Mouse (Mus musculus) right cerebral cortex, postnatal 14 days (tissue): ENCODE results near the gene Lrrk1.

Source experiments
- DNase-seq: peaks from one replicate; pipeline ENCODE4 v3.0.0; 2022

The Lrrk1 gene

GRCm38 (mm10) chr7:66387813-66388521, at the start of gene Lrrk1:
Gene Lrrk1, minus strand, starts transcription at chr7:66388350.
- peak; percentile 29 for DNase-seq

- peak; percentile 71 for DNase-seq
These were observed 46.3 kb upstream of the Lrrk1 start for GRCm38 (mm10) chr7:66434453-66434935.

DNA sequence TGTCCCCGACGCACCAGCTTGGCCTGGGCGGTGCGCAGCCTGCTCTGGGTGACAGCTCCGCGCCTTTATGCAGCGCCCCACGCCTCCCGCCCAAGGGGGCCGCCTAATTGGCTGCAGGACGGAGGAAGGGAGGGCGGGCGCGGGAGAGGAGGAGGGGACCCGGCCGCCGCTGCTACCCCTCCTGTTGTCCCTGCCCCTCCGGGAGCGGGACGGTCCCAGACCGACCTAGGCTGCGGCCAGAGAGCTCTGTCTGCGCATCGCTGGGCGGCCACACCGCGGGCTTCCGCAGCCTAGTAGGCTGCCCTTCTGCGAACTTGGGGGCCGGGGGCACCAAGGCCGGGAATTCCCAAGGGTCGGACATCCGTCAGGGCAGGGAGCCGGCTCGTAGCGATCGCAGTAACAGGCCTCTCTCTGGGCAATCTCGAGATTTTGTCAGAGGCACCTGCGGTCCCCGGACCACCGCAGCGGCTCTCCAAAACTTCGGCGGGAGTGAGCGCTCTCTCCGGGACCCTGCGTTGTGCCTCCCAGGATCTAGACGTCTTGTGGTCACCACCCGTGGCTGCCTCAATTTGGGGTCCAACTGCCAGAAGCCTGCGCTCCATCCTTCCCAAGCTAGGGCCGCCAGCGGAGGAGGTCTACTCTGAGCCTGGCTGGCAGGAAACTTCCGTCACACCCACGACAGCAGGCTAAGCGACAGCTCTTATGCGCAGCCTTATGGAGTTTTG, 39.4 kb upstream of the Lrrk1 start, which contains the start of gene Aldh1a3:
Gene Aldh1a3, minus strand, starts transcription at position 81 of the 725 bp plus-strand sequence.
- no peak for DNase-seq

DNA sequence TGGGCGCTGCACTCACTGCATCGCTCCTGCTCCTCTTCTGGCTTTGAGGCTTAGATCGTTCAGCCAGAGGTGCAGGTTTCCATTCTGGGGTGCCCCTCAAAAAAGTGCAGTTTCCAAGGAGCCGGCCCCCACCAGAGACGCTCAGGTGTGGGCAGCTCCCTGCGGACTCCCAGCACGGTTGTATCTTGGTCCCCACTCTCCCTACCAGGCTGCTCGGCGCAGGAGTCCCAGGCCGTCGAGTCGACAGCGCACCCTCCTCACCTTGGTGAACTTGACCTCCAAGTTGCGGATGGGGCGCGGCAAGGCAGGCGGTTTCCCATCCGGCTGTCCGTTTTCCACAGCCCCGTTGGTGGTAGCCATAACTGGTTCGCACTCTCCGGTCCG, 38.9 kb upstream of the Lrrk1 start:
- DNase-seq, result no peak

GRCm38 (mm10) chr7:66421903-66422302, 33.8 kb upstream of the Lrrk1 start:
- DNase-seq, result no peak

GRCm38 (mm10) chr7:66418981-66419380, 30.8 kb upstream of the Lrrk1 start:
- DNase-seq, result no peak

- no peak for DNase-seq
These were observed 28.7 kb upstream of the Lrrk1 start for GRCm38 (mm10) chr7:66416829-66417228.

DNA sequence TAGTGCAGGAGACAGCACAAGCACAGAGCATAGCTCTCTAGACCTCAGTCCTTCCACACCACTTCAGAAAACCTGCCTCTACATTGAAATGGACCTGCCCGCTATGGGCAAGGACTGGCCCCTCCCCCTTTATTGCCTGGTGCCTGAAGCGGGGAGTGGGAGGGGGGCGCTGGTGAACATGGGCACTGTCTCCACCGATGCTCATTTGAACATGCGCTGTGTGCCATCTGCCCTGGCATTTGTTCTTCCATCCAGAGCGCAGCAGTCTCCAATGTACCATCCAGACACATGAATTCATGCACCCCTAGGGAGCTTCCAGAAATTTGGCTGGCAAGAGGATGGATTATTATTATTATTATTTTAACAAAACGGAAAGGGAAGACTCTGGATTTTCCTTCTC, 24.9 kb upstream of the Lrrk1 start:
- no peak for DNase-seq

GRCm38 (mm10) chr7:66409433-66409832, 21.3 kb upstream of the Lrrk1 start:
- DNase-seq, result peak; percentile 42

DNA sequence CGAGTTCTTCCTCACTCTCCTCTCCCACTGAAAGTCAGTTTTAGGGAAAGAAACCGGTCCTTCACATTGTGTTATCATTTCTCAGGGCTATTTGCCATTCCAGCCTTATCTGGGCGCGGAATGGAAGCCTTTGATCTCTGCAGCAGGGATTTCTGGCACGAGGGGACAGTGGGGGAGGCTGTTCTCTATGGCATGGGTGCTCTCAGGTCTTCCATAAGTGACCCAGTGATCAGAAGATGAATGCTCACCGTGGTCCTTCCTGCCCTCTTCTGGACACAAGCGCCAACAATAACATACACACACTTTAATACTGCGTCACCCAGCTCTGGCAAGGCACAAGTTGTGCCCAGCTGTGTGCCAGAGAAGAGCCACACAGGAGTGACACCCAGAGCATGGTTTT, 18.8 kb upstream of the Lrrk1 start:
- DNase-seq, result no peak

DNA sequence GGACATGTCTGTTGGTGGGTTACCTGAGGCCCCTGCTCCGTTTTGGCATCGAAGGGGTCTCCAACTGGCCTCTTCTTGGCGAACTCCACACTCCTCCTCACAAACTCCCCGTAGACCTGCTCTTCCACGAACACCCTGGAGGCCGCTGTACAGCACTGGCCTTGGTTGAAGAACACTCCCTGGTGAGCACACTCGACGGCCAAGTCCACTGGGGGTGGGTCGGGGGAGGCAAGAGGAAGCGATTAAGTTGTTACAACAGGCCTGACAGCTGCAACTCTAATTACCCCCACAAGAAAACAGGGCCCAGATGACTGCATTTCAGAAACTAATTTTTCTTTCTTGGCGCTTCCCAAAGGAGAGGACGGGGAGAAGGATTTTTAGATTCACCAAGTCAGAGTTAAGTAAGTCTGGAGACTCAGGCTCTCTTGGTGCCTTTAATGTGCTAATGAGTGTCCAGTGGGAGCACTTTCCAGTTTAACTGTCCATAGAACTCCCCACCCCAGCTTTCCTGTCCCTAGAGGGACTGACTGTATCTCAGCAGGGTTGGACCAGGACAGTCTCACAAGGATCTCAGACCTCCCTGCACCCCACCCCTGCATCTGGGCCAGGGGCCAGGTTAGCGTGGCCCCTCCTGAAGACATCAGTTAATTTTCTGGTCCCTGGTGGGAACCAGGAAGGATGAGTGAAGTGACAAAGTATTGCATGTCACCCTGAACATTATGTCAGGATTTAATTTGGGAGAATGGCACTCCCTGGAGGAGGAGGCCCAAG, 18.0 kb upstream of the Lrrk1 start:
- no peak for DNase-seq

- DNase-seq, result no peak
These were observed 17.4 kb upstream of the Lrrk1 start for GRCm38 (mm10) chr7:66405541-66405940.

GRCm38 (mm10) chr7:66404802-66405201, 16.7 kb upstream of the Lrrk1 start:
- no peak for DNase-seq

- no peak for DNase-seq
These were observed 16.0 kb upstream of the Lrrk1 start for GRCm38 (mm10) chr7:66404141-66404540.

DNA sequence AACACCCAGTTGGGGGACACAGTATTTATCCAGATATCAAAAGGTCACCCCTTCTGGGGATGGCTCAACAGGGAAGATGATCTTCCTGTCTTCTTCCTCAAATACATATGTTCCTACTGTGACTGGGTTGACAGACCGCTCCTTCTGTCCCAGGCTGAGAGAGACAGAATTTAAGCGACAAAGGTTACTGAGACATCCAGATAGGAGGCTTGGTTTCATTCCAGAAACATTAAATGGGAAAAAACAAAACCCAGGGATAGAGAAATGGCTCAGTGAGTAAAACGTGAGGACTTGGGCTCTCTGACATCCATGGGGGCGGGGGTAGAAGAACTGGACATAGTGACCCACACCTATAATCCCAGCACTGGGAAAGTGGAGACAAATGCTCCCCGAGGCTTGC, 14.7 kb upstream of the Lrrk1 start:
- no peak for DNase-seq

DNA sequence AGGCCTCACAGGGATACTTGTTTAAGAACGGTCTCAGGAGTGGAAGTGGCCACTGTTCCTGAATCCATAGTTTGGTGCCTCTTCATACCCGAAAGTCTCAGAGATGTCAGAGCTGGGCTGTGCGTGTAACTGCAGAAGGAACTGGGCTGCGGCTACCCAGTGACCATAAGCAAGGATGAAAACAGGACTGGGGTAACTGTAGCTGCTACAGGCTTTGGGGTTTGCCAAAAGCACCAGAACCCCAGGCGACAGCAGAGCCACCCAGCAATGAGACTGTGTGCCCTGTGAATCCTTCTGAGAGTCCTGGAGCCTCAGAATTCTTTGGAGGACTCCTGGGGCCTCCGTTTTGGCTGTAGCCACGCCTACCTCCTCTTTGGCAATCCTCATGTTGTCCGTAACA, 13.5 kb upstream of the Lrrk1 start:
- no peak for DNase-seq

DNA sequence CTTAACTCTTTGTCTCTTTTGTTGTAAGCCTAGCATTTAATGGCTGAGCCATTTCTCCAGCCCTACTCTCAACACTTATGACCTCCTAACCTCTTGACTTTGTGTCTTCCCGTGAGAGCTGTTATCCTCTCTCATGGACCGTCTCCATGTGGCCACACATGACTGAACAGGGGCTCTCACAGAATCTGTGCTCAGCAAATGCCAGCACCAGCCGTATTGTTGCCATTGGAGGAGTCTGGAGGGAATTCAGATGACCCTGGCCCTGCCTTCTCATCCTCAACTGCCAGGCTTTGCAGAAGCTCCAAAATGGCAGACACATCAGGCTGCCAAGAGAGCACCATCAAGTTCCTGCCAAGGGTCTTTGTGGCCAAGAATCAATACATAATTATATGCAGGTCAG, 9.1 kb upstream of the Lrrk1 start:
- no peak for DNase-seq

GRCm38 (mm10) chr7:66388621-66389532, 727 bp upstream of the Lrrk1 start:
- peak; percentile 49 for DNase-seq

GRCm38 (mm10) chr7:66387419-66387812, 734 bp downstream of the Lrrk1 start:
- no peak for DNase-seq

DNA sequence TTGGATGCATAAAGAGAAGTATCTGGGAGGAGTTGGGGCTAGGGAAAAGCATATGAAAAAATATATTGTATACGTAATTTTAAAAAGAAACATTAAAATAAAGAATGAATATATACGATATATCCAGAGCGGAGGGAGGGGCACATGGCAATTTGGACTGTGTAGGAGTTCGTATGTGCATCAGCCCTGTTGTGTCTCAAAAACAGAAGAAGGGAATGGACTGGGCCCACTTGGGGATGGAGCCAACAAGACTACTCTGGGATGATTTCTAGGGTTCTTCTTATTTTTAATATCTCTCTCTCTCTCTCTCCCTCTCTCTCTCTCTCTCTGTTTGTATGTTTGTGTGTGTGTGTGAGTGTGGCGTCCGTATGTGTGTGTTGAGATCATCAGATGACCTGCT, 1.7 kb downstream of the Lrrk1 start:
- no peak for DNase-seq

GRCm38 (mm10) chr7:66385826-66386225, 2.3 kb downstream of the Lrrk1 start:
- no peak for DNase-seq

DNA sequence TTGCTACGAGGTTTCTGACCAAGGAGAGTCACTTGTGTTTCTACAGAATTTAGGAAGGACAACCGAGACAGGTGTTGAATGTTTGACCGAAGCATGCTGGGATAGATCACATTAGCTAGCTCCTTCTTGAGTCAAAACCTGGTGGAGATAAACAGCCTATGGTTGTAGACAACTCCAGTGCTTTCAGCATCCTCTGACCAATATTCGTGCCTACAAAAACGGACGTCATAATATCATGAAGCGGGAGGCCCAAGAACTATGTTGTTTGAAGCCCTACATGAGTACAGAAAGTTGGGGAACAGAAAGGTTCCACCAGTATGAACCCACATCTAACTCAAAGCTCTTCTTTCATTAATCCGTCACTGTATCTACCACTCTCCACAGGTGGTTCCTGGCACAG, 3.3 kb downstream of the Lrrk1 start:
- DNase-seq, result no peak

DNA sequence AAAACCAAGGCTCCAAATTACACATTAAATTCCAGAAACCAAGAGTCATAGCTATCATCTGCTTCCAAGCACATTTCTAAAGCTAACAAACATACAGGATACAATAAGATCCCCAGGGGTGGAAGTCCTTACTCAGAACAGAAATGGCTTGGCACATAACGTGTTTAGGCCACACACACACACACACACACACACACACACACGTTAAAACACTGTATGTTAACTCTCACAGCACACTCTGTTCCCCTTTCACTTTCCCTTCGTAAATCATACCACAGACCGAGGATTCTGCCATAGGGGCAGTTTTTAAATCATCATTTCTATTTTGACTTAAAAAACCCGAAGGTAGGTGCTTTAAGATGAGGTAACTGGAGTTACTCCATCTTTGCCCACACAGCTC, 3.9 kb downstream of the Lrrk1 start:
- no peak for DNase-seq
